Mouse (Mus musculus) neural tube, embryonic 12.5 days (tissue): ENCODE measurements at regions not wholly inside any gene's neighbourhood (a gene's known extent, or its start where the extent isn't known, plus 50 kb on each side); places are given as distances from the start of the nearest gene placed in this dataset.

Source experiments
- ATAC-seq: fragments of 200-750 bp; cut with Nextera tagmentation; 2 replicates; pipeline ENCODE4 v1.8.0; 2017; ENCODE audit warnings: low read depth, mild to moderate bottlenecking, moderate TSS enrichment, moderate library complexity; ENCODE audit not compliant: low FRiP score
- H3K27ac ChIP-seq: fragments of 300-500 bp; sonication (generic); 2 replicates; pipeline ENCODE4 v1.5.1; 2016
- H3K27me3 ChIP-seq: fragments of 300-500 bp; sonication (generic); replicated peaks from 2 replicates; pipeline ENCODE4 v1.6.1; 2016; ENCODE audit warnings: mild to moderate bottlenecking
- H3K36me3 ChIP-seq: fragments of 300-500 bp; sonication (generic); 2 replicates; pipeline ENCODE4 v1.6.1; 2016; ENCODE audit warnings: mild to moderate bottlenecking
- H3K4me1 ChIP-seq: fragments of 300-500 bp; sonication (generic); 2 replicates; pipeline ENCODE4 v1.6.1; 2016
- H3K4me2 ChIP-seq: fragments of 300-500 bp; sonication (generic); replicated peaks from 2 replicates; pipeline ENCODE4 v1.6.1; 2016; ENCODE audit warnings: mild to moderate bottlenecking
- H3K4me3 ChIP-seq: fragments of 300-500 bp; sonication (generic); 2 replicates; pipeline ENCODE4 v1.5.1; 2016
- H3K9ac ChIP-seq: fragments of 300-500 bp; sonication (generic); 2 replicates; pipeline ENCODE4 v1.6.1; 2016; ENCODE audit warnings: mild to moderate bottlenecking
- H3K9me3 ChIP-seq: fragments of 300-500 bp; sonication (generic); 2 replicates; pipeline ENCODE4 v1.6.1; 2016; ENCODE audit warnings: mild to moderate bottlenecking
- WGBS: fragments of 180-500 bp; shearing (Covaris S2); methylation state at CpG from one replicate; pipeline ENCODE4 v1.1.7; 2016; 5-methylcytosine and 5-hydroxymethylcytosine counted together

GRCm38 (mm10) chr16:13040312-13041100, 69.0 kb upstream of the Ercc4 start:
- Histone ChIP-seq H3K36me3 (no peaks in the 10 kb centered on the region), H3K27ac (no peak overlapping the region), H3K27me3 (no peaks in the 10 kb centered on the region), H3K9ac (no peak overlapping the region), H3K9me3 (peaks cover 4% of the 10 kb centered on the region; the same call in 1 of the 2 replicates), H3K4me2 (no peak overlapping the region), H3K4me3 (no peak overlapping the region), H3K4me1 (no peaks in the 10 kb centered on the region; the same call in 1 of the 2 replicates)
- 78% methylated on average over 15 of the region's 15 CpGs for WGBS
- ATAC-seq: no peak

GRCm38 (mm10) chr16:13041356-13041755, 68.1 kb upstream of the Ercc4 start:
- 73% methylated on average over 3 of the region's 3 CpGs for WGBS
- no peak for ATAC-seq
- H3K9me3 ChIP-seq: peaks cover 4% of the 10 kb centered on the region; the same call in 1 of the 2 replicates
- H3K4me3 ChIP-seq: no peak overlapping the region
- H3K27ac ChIP-seq: no peak overlapping the region
- no peak overlapping the region for H3K4me2 ChIP-seq
- no peak overlapping the region for H3K9ac ChIP-seq
- no peaks in the 10 kb centered on the region; the same call in 1 of the 2 replicates for H3K4me1 ChIP-seq
- H3K36me3 ChIP-seq: no peaks in the 10 kb centered on the region
- no peaks in the 10 kb centered on the region for H3K27me3 ChIP-seq

- no peak overlapping the region for H3K9ac ChIP-seq
- no peaks in the 10 kb centered on the region for H3K36me3 ChIP-seq
- no peak overlapping the region for H3K4me3 ChIP-seq
- no peak overlapping the region for H3K4me2 ChIP-seq
- H3K27ac ChIP-seq: no peak overlapping the region
- ATAC-seq: peak; percentile 33; the same call in 1 of the 2 replicates
- H3K9me3 ChIP-seq: peaks cover 4% of the 10 kb centered on the region; the same call in 1 of the 2 replicates
- H3K27me3 ChIP-seq: no peaks in the 10 kb centered on the region
- WGBS: 76% methylated on average over 10 of the region's 10 CpGs
- no peaks in the 10 kb centered on the region; the same call in 1 of the 2 replicates for H3K4me1 ChIP-seq
Observed at GRCm38 (mm10) chr16:13045079-13045590, 64.3 kb upstream of the Ercc4 start.

- Histone ChIP-seq H3K36me3 (no peaks in the 10 kb centered on the region), H3K4me2 (no peak overlapping the region), H3K9ac (no peak overlapping the region), H3K27me3 (no peaks in the 10 kb centered on the region), H3K9me3 (peaks cover 4% of the 10 kb centered on the region; the same call in 1 of the 2 replicates), H3K27ac (no peak overlapping the region), H3K4me3 (no peak overlapping the region), H3K4me1 (no peaks in the 10 kb centered on the region; the same call in 1 of the 2 replicates)
- ATAC-seq: no peak
- WGBS: 76% methylated on average over 6 of the region's 6 CpGs
Observed at GRCm38 (mm10) chr16:13046366-13047120, 62.9 kb upstream of the Ercc4 start.

- H3K4me1 ChIP-seq: no peaks in the 10 kb centered on the region; the same call in 1 of the 2 replicates
Observed at GRCm38 (mm10) chr16:13049321-13049720, 60.2 kb upstream of the Ercc4 start.

GRCm38 (mm10) chr16:13050225-13050892, 59.1 kb upstream of the Ercc4 start:
- H3K27ac ChIP-seq: no peak overlapping the region
- no peak overlapping the region for H3K9ac ChIP-seq
- no peaks in the 10 kb centered on the region; the same call in 1 of the 2 replicates for H3K4me1 ChIP-seq
- no peaks in the 10 kb centered on the region for H3K27me3 ChIP-seq
- 69% methylated on average over 8 of the region's 8 CpGs for WGBS
- H3K9me3 ChIP-seq: no peaks in the 10 kb centered on the region
- no peak overlapping the region for H3K4me2 ChIP-seq
- H3K36me3 ChIP-seq: no peaks in the 10 kb centered on the region
- ATAC-seq: no peak
- H3K4me3 ChIP-seq: no peak overlapping the region

More at GRCm38 (mm10) chr16:13049321-13049720, 60.2 kb upstream of the Ercc4 start:
- 92% methylated on average over 4 of the region's 4 CpGs for WGBS
- no peak for ATAC-seq
- H3K27me3 ChIP-seq: no peaks in the 10 kb centered on the region
- no peak overlapping the region for H3K4me3 ChIP-seq
- no peak overlapping the region for H3K9ac ChIP-seq
- no peak overlapping the region for H3K4me2 ChIP-seq
- no peaks in the 10 kb centered on the region for H3K9me3 ChIP-seq
- H3K27ac ChIP-seq: no peak overlapping the region
- H3K36me3 ChIP-seq: no peaks in the 10 kb centered on the region

- Histone ChIP-seq H3K4me1 (no peaks in the 10 kb centered on the region), H3K9ac (no peak overlapping the region), H3K36me3 (no peaks in the 10 kb centered on the region), H3K4me2 (no peak overlapping the region), H3K27me3 (no peaks in the 10 kb centered on the region), H3K27ac (no peak overlapping the region), H3K4me3 (no peak overlapping the region), H3K9me3 (no peaks in the 10 kb centered on the region)
- ATAC-seq: no peak
- WGBS: 94% methylated on average over 7 of the region's 7 CpGs
Observed at GRCm38 (mm10) chr16:13054956-13055355, 54.5 kb upstream of the Ercc4 start.
